Mouse (Mus musculus): ENCODE data around the gene P2ry13.

GRCm38 (mm10) chr3:59187336-59187735 is 23.3 kb downstream of the P2ry13 start:
- no peak for TF ChIP-seq CTCF (IDR thresholded peaks at IDR 0.05; ENCODE audit: low read depth)
- no peak for TF ChIP-seq EP300 (IDR thresholded peaks at IDR 0.05; ENCODE audit: low read depth)

All from heart, postnatal 0 days (tissue).